Mouse (Mus musculus) left cerebral cortex, adult 11 months (tissue): Measurements from ENCODE around the gene Rap1gap.
A peak's percentile ranks its signal among the peaks of the same experiment; 100 is the strongest.

Experiments used
- DNase-seq: peaks from one replicate; pipeline ENCODE4 v3.0.0; 2022; ENCODE audit warnings: low spot score

Gene Rap1gap

DNA sequence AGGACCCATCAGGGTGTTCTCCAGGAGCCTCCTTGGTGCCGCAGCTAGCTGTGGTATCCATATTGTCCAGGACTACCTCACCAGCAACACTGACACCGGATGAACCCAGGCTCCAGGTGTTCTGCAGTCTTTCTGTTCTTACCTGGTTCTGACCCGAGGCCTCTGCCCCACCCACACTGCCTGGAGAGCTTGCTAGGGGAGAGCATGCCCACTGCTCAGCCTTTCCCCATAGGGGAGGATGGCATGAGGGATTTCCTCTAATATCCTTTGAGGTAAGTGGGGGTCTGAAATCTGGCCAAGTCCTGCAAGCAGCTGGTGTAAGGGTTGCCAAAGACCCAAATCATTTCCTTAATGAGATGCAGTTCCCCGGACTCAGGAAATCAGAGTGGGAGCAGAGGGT, 1.0 kb upstream of the Rap1gap start:
- DNase-seq = no peak

DNA sequence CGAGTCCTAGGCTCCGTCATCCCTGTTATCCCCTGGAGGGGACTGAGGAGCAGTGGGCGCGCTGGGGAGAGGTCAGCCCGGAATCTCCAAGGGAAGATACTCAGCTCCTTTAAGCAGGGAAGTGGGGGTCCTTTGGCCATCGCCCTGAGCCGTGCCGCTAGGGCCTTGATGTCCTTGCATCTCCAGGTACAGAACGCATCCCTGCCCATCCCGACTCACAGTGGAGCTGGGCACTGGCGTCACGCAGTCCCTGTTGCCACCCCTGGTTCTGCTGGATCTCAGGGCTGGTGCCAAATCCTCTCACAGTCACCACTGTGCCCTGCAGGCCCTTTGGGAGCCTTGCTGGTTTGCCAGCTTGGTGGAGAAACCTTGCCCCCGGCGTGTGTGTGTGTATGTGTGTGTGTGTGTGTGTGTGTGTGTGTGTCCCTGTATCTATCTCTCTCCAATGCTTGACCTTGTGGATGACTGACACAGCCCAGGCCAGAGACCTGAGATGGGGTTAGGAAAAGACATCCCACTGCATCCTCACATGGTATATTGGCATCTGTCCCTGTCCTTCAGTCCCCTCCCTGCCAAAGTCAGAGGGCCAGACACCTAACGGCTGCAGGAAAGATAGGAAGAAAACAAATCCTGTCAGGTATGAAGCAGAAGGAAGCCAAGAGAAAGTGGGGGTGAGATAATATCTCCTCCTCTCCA, 602 bp downstream of the Rap1gap start:
- no peak for DNase-seq

- DNase-seq = no peak
Observed at GRCm38 (mm10) chr4:137665791-137666190, 1.3 kb downstream of the Rap1gap start.

GRCm38 (mm10) chr4:137666283-137666957, 1.9 kb downstream of the Rap1gap start:
- no peak for DNase-seq

GRCm38 (mm10) chr4:137666958-137667345, 2.4 kb downstream of the Rap1gap start:
- DNase-seq = peak; percentile 74

DNA sequence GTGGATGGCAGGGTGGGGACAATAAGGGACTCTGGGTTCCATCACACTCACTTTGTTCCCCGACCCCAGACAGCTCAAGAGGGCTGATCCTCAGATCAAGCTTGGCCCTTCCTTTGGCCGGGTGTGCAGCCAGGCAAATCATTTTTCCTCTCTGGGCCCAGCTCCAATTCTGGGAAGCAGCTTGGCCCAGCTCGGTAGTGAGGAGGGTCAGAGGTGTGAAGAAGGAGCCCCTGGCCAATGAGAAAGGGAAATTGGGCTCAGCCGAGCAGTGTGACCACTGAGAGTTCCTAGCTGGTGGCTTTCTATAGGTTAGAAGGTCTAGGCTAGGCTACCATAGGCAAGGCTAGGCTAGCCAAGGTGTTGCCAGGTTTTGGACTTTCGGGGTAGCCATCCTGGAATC, 3.2 kb downstream of the Rap1gap start:
- no peak for DNase-seq

GRCm38 (mm10) chr4:137671711-137672500, 7.4 kb downstream of the Rap1gap start:
- no peak for DNase-seq

GRCm38 (mm10) chr4:137675566-137675965, 11.0 kb downstream of the Rap1gap start:
- no peak for DNase-seq

GRCm38 (mm10) chr4:137676057-137676456, 11.5 kb downstream of the Rap1gap start:
- DNase-seq = no peak

DNA sequence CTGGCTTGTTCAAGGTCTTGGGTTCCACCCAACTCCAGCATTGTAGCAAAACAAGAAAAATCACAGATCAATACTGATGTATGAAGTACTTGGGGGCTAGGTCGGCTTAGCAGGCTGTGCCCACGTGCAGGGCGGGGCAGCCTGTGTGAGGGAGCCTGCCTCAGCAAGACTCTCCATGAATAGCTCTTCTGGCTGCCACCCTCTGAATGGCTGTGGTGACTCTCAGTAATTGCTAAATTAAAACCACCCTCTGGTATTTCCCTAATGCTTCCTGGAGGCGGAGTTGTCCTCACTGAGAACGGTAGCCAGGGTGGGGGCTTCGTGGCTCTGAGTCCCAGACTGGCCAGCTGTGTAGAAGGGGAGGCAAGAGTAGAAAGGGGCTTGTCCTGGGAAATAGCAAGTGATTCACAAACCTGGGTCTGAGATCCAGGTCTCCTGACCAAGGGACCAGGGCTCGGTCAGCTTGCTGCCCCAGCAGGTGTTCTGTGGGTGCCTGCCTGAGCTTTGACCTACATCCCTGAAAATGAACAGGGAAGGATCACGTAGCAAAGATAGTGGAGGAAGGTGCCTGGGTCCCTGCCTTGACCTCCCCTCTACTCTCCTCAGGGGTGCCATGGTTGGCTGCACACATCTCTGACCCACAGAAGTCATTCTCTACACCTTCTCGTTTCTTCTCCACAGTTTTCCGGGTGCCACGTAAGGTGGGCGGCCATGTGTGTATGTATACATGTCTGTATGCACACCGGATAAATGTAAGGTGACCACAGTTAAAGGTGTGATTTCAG, 12.4 kb downstream of the Rap1gap start:
- DNase-seq = no peak

- no peak for DNase-seq
Observed at GRCm38 (mm10) chr4:137677906-137678305, 13.4 kb downstream of the Rap1gap start.

- no peak for DNase-seq
Observed at GRCm38 (mm10) chr4:137678568-137678967, 14.0 kb downstream of the Rap1gap start.

- no peak for DNase-seq
Observed at GRCm38 (mm10) chr4:137679979-137680550, 15.5 kb downstream of the Rap1gap start.

DNA sequence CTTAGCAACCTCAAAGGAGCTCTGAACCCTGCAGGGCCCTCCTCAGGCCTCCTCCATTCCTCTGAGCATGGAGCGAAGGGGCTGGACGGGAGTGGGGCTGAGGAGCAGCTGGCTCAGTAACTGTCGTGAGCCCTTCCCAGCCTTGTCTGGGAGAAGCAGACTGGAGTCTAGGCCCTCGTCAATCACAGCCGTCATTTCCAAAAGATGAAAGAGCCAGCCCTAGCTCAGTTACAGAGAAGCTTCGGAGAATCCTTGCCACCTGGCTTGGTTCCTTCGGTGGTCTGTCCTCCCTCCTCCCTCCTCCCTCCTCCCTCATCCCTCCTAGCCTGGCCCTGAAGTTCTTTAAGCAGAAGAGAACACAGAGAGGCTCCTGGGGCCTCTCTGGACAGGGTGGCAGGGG, 16.2 kb downstream of the Rap1gap start:
- no peak for DNase-seq

GRCm38 (mm10) chr4:137681408-137682104, 17.0 kb downstream of the Rap1gap start:
- DNase-seq = peak; percentile 69

DNA sequence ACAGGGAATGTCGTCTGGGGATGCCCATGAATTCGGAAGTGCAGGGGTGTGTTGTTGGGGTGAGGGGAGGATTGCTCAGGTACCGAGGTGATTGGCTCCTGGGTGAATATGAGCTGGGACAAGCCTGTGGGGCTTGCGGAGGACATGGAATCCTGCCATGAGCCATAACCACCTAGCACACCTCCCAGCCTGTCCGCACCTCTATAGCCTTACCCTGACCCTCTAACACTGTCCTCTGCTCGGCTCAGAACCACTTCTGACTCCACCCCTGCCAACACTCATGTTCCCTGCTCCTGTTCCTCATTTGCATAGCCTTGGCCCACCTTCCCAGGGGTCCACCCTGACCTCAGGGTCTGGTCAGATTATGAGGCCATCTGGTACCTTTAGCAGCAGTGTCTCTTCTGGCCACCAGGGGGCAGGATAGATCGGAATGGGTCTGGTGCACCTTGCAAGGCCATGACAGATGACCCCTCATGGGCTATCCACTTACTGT, 18.5 kb downstream of the Rap1gap start:
- no peak for DNase-seq

GRCm38 (mm10) chr4:137684830-137685343, 20.4 kb downstream of the Rap1gap start:
- DNase-seq = no peak

- DNase-seq = no peak
Observed at GRCm38 (mm10) chr4:137686303-137686702, 21.8 kb downstream of the Rap1gap start.

DNA sequence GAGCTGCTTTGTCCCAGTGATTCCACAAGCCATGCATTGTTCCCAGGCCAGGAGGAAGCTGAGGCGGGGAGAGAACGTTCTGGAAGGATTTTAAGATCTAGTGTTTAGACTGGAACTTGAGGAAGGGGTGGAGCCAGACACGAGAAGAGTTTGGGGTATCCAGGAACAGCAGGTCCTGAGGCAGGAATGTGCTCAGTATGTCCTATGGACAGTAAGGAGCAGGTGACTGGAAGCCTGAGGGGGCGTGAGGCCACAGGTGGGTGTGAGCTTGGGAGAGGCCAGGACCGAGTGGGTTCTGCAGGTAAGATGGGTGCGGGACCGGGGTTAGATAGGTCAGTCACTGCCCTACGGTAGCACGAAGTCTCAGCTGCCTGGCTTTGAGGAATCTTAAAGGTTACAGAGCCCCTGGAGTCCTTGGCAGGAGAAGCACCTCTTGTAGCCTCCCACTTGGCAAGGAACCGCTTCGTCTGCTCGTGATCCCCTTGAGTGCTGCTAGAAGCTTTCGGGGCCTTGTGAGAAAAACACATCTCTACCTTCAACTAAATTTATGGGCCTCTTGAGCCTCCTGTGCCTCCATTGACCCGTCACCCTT, 22.8 kb downstream of the Rap1gap start:
- no peak for DNase-seq
